Comparison of ENCODE assay signal across 11 mouse cellular contexts in the genomic region with DNA sequence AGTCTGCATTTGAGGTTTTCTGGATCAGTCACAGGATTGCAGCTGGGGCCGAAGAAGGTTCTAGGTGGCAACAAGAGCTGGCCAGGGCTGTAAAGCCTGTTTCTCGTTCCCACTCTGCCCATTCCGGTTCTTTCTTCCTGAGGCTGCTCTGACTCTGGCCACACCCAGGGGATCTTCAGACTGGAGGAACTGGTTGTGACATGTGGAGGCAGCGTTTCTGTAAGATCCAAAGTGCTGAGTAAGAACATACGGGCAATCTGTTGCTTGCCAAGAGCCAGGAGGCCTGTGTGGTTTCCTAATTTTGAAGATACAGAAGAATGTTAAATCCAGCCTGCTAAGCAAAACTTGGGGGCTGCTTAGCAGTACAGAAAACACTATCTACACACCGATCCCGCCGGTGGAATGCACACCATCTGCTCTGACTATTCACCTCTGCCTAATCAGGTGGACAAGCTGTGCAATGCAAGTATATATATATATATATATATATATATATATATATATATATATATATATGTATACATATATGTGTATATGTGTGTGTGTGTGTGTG.
DNase-seq lines count a peak whose midpoint lies in the region; ATAC-seq and TF ChIP-seq lines count a peak whose summit lies in the region.
"Had no signal": no experiment of that assay in that cellular context is flagged by ENCODE, and none has a peak within 500 bp of the region (broad histone marks: within the 10 kb centered on the region; RNA-seq: fewer than 3 reads in every experiment).

No protein-coding gene starts in this region.

- peaks cover 2% of the 10 kb centered on the region; the same call in 1 of the 2 replicates for H3K4me1 ChIP-seq in intestine, embryonic 15.5 days (replicated peaks)
- no peaks in the 10 kb centered on the region for H3K4me1 ChIP-seq in hindbrain, embryonic 10.5 days (replicated peaks)
- H3K4me1 ChIP-seq in cerebellum, adult 2 months (ENCODE audit: control insufficient read depth, insufficient read depth, low read length), result no peaks in the 10 kb centered on the region
- no peaks in the 10 kb centered on the region for H3K4me1 ChIP-seq in thymus, adult 2 months (replicated peaks; ENCODE audit: control insufficient read depth, insufficient read depth, low read length)
- H3K4me1 ChIP-seq: limb, embryonic 13.5 days had no signal

- H3K9ac ChIP-seq in intestine, embryonic 15.5 days, result no peak overlapping the region
- H3K9ac ChIP-seq: hindbrain, embryonic 14.5 days; limb, embryonic 13.5 days had no signal

- H3K9me3 ChIP-seq in intestine, embryonic 15.5 days, result no peaks in the 10 kb centered on the region
- H3K9me3 ChIP-seq in hindbrain, embryonic 10.5 days, result no peaks in the 10 kb centered on the region
- H3K9me3 ChIP-seq: limb, embryonic 13.5 days had no signal

- H3K4me3 ChIP-seq in intestine, embryonic 15.5 days (replicated peaks), result no peak overlapping the region
- no peak overlapping the region for H3K4me3 ChIP-seq in hindbrain, embryonic 10.5 days
- H3K4me3 ChIP-seq in cerebellum, adult 2 months (replicated peaks; ENCODE audit: insufficient read depth, low read depth, low read length), result no peak overlapping the region
- H3K4me3 ChIP-seq in thymus, adult 2 months (ENCODE audit: control insufficient read depth, insufficient read depth, low read length), result no peak overlapping the region
- H3K4me3 ChIP-seq: limb, embryonic 13.5 days had no signal

- no peak for TF ChIP-seq POLR2A in cerebellum, adult 2 months (IDR thresholded peaks at IDR 0.05; ENCODE audit: borderline replicate concordance, insufficient read depth, low read length)
- no peak for TF ChIP-seq POLR2A in thymus, adult 2 months (IDR thresholded peaks at IDR 0.05; ENCODE audit: control insufficient read depth, extremely low read depth, insufficient read depth, low read length, poor library complexity)

- no peaks in the 10 kb centered on the region for H3K36me3 ChIP-seq in intestine, embryonic 15.5 days
- no peaks in the 10 kb centered on the region for H3K36me3 ChIP-seq in hindbrain, embryonic 10.5 days
- H3K36me3 ChIP-seq in thymus, adult 2 months (ENCODE audit: control insufficient read depth, insufficient read depth, low read length), result no peaks in the 10 kb centered on the region
- H3K36me3 ChIP-seq: limb, embryonic 13.5 days had no signal

- TF ChIP-seq CTCF in cerebellum, adult 2 months (IDR thresholded peaks at IDR 0.05; ENCODE audit: borderline replicate concordance, insufficient read depth, low read depth, low read length), result no peak
- no peak for TF ChIP-seq CTCF in thymus, adult 2 months (IDR thresholded peaks at IDR 0.05; ENCODE audit: borderline replicate concordance, control insufficient read depth, extremely low read depth, insufficient read depth, low read length, poor library complexity)

- no peaks in the 10 kb centered on the region for H3K27me3 ChIP-seq in intestine, embryonic 15.5 days (replicated peaks)
- H3K27me3 ChIP-seq in hindbrain, embryonic 10.5 days (ENCODE audit: insufficient read depth, poor library complexity, severe bottlenecking), result no peaks in the 10 kb centered on the region; the same call in 1 of the 2 replicates
- H3K27me3 ChIP-seq in cerebellum, adult 2 months (ENCODE audit: control insufficient read depth, insufficient read depth, low read length), result no peaks in the 10 kb centered on the region
- H3K27me3 ChIP-seq in thymus, adult 2 months (ENCODE audit: control insufficient read depth, insufficient read depth, low read length), result no peaks in the 10 kb centered on the region
- H3K27me3 ChIP-seq: limb, embryonic 13.5 days had no signal

- no peak overlapping the region for H3K4me2 ChIP-seq in intestine, embryonic 15.5 days (replicated peaks)
- H3K4me2 ChIP-seq: hindbrain, embryonic 14.5 days; limb, embryonic 13.5 days had no signal

- no peak overlapping the region for H3K27ac ChIP-seq in intestine, embryonic 15.5 days
- no peak overlapping the region for H3K27ac ChIP-seq in hindbrain, embryonic 10.5 days
- no peak overlapping the region for H3K27ac ChIP-seq in cerebellum, adult 2 months (ENCODE audit: insufficient read depth, low read length)
- H3K27ac ChIP-seq in thymus, adult 2 months (ENCODE audit: control insufficient read depth, insufficient read depth, low read length), result no peak overlapping the region
- H3K27ac ChIP-seq: hindbrain, embryonic 14.5 days; limb, embryonic 13.5 days had no signal

- peak; percentile 43 to 46 for DNase-seq in layer of hippocampus, adult 8-10 months (ENCODE audit: low spot score in 2 of 2)
- DNase-seq in layer of hippocampus, adult 11-12 months (ENCODE audit: low spot score), result no peak
- peak; percentile 72 for DNase-seq in NIH3T3 (ENCODE audit: low read depth)
- no peak for DNase-seq in hindbrain, embryonic 10.5 days (ENCODE audit: low spot score)
- no peak for DNase-seq in cerebellum, adult 2 months
- no peak for DNase-seq in thymus, adult 2 months
- DNase-seq: thymus, postnatal 4 days had no signal

- peak; percentile 96 for ATAC-seq in intestine, embryonic 15.5 days
- ATAC-seq in megakaryocyte progenitor cell, adult 5-6 weeks (replicated peaks; ENCODE audit: poor library complexity), result peak; percentile 98

- WGBS in intestine, embryonic 15.5 days, result 56% methylated on average over 8 of the region's 8 CpGs
- WGBS in hindbrain, embryonic 10.5 days, result 74% methylated on average over 8 of the region's 8 CpGs
- WGBS in cerebellum, adult 2 months, result 30% methylated on average over 8 of the region's 8 CpGs
- 23% methylated on average over 8 of the region's 8 CpGs for WGBS in thymus, adult 2 months

Comparison
In these comparisons a context has a peak if more than half of its experiments do, and no peak if none do; other contexts are left out.
1. DNase-seq: peak in layer of hippocampus, adult 8-10 months (2 of 2) and NIH3T3 (single experiment); none in layer of hippocampus, adult 11-12 months (single experiment), hindbrain, embryonic 10.5 days (single experiment), cerebellum, adult 2 months (0 of 2) and thymus, adult 2 months (single experiment).